Mouse (Mus musculus) cerebellum, adult 2 months (tissue): ENCODE measurements around the gene Hp1bp3. TPM values are rescaled to one million over a fixed set of nuclear protein-coding genes. Genes with fewer than 3 reads are reported as not detected.

Experiments used
- DNase-seq, 2 experiments: peaks; one replicate each; pipeline ENCODE4 v3.0.0; 2021
- H3K27ac ChIP-seq: fragments of 200-500 bp; 2 replicates; pipeline ENCODE4 v1.5.1; 2012; ENCODE audit warnings: low read length, control low read depth, inconsistent platforms; ENCODE audit not compliant: insufficient read depth
- H3K27me3 ChIP-seq: fragments of 200-500 bp; 2 replicates; pipeline ENCODE4 v1.6.1; 2012; ENCODE audit warnings: inconsistent platforms, mild to moderate bottlenecking, low read length, moderate library complexity; ENCODE audit not compliant: control insufficient read depth, insufficient read depth
- H3K4me1 ChIP-seq: fragments of 200-500 bp; 2 replicates; pipeline ENCODE4 v1.6.1; 2011; ENCODE audit warnings: low read length; ENCODE audit not compliant: control insufficient read depth, insufficient read depth
- H3K4me3 ChIP-seq: fragments of 200-500 bp; replicated peaks from 2 replicates; pipeline ENCODE3; 2011; ENCODE audit warnings: mild to moderate bottlenecking, low read depth, low read length, control low read depth; ENCODE audit not compliant: insufficient read depth
- CTCF ChIP-seq: fragments of 200-500 bp; IDR thresholded peaks from 2 replicates; pipeline ENCODE4 v1.5.1; 2011; ENCODE audit warnings: low read depth, mild to moderate bottlenecking, control low read depth, low read length, moderate library complexity, borderline replicate concordance; ENCODE audit not compliant: insufficient read depth
- POLR2A ChIP-seq: fragments of 200-500 bp; IDR thresholded peaks from 2 replicates; pipeline ENCODE4 v1.6.1; 2011; ENCODE audit warnings: low read length, control low read depth, borderline replicate concordance; ENCODE audit not compliant: insufficient read depth
- WGBS: fragments of 180-500 bp; shearing (Covaris S2); methylation state at CpG from one replicate; pipeline ENCODE4 v1.1.7; 2018; 5-methylcytosine and 5-hydroxymethylcytosine counted together
- polyA plus RNA-seq: library from polyadenylated mRNA; depleted of rRNA; stranded (reverse); fragments of >200 nt; gene quantifications from 2 replicates; pipeline ENCODE4 v1.2.3, GENCODE M21; 2012

Hp1bp3 gene
- polyA plus RNA-seq, 1 experiment: 163 TPM

DNA sequence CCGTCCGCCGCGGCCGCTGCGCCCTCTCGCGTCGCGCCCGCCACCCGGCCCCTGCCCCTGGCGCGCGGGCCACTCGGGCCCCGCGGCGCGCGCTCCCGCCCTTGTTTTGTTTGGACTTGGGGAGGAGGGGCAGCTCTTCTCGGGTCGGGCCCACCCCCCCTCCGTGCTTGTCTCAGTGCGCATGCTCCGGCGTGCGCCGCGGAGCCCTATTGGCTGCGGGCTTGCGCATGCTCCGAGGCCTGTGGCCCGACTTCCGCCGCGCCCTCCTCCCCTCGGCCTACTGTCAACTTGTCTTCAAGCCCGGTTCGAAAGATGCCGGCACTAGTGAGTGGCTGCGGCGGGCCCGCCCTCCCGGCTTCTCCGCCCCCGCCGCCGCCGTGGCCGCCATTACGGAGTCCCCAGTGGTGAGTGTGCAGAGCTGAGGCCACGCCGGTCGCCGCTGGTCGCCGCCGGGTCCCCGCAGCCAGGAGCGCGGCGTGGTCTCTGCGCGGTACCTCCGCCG lies 846 bp downstream of the Hp1bp3 start:
- peak; percentile 98 for DNase-seq
- WGBS: 2% methylated on average over 64 of the region's 68 CpGs
- H3K4me1 ChIP-seq: peaks cover 9% of the 10 kb centered on the region
- peak overlapping the region; percentile 98 for H3K27ac ChIP-seq
- peak overlapping the region; percentile 96 for H3K4me3 ChIP-seq
- H3K27me3 ChIP-seq: no peaks in the 10 kb centered on the region
- TF ChIP-seq POLR2A (peak; percentile 32; the same call in 1 of the 2 replicates), CTCF (no peak)

DNA sequence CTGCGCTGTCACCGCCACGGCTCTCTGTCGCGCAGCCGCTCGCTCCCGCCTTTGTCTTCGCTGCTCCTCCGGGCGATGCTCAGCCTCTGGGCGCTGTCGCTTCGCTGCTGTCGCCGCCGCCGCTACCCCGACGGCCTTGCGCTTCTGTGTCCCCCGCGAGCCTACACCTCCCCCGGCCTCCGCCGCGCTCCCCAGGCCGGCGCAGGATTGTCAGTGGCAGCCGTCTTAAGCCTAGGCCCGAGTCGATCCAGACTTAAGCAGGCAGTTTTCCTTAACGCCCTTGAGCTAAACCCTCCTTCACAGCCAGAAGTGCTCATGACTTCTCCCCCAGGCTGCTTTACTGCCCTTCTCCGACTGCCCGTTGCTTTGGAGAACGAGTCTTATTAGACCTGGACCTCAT lies 1.3 kb downstream of the Hp1bp3 start:
- peak overlapping the region; percentile 68 for H3K27ac ChIP-seq
- peak overlapping the region; percentile 96 for H3K4me3 ChIP-seq
- DNase-seq: no peak
- peaks cover 9% of the 10 kb centered on the region for H3K4me1 ChIP-seq
- H3K27me3 ChIP-seq: no peaks in the 10 kb centered on the region
- WGBS: 0% methylated on average over 36 of the region's 36 CpGs
- no peak; the same call in 1 of the 2 replicates for TF ChIP-seq POLR2A
- TF ChIP-seq CTCF: no peak

DNA sequence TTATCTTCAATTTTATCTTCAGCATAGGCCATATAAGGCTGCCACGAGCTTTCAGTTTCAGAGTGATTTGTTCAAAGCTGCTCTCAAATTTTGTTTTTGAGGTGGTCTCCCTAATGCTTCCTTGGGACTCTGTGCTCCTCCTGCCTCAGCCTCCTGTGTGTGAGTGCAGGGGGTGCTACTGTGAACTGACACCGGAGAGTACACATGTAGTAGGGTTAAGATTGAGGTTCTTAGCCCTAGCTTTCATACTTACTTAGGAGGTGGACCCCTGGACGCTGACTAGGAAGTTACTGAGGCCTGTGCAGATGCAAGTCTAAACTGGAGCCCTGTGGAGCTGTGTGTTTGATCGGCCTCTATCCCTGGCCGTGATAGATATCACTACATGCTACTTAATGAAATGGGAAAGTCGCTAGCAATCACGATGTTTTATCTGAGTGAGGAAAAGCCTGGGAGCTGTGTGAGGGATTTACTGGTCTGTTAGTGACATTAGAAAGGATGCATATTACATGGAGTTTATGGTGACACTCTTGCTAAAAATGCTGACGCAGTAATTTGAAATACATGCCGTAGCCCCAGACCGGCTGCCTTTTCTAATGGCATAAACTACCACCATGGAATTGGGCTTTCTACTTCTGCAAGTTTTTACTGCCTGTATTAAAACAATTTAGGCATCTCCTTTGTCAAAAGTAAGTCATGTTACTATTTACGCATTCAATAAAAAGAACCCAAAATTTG lies 2.0 kb downstream of the Hp1bp3 start:
- TF ChIP-seq CTCF (no peak), POLR2A (no peak)
- peaks cover 9% of the 10 kb centered on the region for H3K4me1 ChIP-seq
- no peaks in the 10 kb centered on the region for H3K27me3 ChIP-seq
- peak overlapping the region; percentile 22; the same call in 1 of the 2 replicates for H3K27ac ChIP-seq
- 58% methylated on average over 11 of the region's 11 CpGs for WGBS
- no peak for DNase-seq
- H3K4me3 ChIP-seq: peak overlapping the region; percentile 96

DNA sequence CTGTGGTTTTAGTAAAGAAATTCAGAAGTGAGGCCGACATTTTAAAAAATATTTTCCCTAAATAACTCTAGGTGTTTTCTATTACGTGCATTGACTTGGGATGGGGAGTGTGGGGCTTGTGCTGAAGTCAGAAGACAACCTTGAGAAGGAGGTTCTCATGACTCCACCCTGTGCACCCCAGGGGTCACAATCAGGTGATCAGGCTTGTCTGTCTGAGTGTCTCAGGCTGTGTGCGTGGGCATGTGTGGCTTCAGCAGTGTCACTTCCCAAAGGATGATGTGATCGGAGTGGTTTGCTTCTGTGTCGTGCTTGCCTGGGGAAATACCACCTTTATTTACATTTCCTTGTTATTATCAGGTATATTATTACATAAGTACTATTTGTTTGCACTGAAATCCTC lies 3.2 kb downstream of the Hp1bp3 start:
- Histone ChIP-seq H3K27ac (no peak overlapping the region), H3K4me3 (peak overlapping the region; percentile 8), H3K27me3 (no peaks in the 10 kb centered on the region), H3K4me1 (peaks cover 9% of the 10 kb centered on the region)
- DNase-seq: peak in 1 of 2 experiments; percentile 26
- WGBS: 46% methylated on average over 5 of the region's 5 CpGs
- TF ChIP-seq POLR2A (no peak), CTCF (no peak)

DNA sequence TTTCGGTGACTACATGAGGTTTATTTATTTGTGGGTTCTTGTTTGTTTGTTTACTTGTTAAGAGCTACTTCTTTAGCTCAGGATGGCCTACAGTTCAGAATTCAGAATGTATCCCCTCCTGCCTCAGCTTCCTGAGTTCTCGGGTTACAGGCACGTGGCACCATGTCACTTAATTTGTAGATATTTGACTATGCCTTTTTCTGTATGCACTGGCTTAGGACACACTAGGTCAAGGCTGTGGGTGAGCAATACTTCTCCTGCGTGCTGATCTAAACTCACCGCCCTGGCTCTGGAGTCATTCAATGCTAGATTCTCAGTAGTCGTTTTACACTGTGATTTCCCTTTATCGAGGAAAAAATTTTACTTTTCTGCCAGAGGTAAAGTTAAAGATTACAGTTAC lies 4.7 kb downstream of the Hp1bp3 start:
- 81% methylated on average over 7 of the region's 7 CpGs for WGBS
- H3K4me3 ChIP-seq: no peak overlapping the region
- no peak for DNase-seq
- TF ChIP-seq POLR2A (no peak), CTCF (no peak)
- H3K4me1 ChIP-seq: peaks cover 9% of the 10 kb centered on the region
- H3K27me3 ChIP-seq: no peaks in the 10 kb centered on the region
- no peak overlapping the region for H3K27ac ChIP-seq

DNA sequence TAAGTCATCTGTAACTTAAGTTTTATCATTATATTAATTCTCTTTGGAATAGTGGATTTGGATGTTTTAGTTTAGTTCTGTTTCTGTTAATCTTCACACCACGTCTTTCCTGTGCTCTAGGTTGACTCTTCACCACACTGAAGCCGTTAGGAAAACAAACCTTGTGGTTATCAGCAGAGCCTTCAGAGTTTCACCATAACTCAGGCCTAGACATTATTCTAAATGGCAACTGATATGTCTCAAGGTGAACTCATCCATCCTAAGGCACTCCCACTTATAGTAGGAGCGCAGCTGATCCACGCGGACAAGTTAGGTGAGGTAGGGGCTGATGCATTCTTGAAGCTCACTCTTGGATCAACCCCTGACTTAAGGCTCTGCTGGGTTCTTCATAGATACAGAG lies 5.3 kb downstream of the Hp1bp3 start:
- Histone ChIP-seq H3K4me3 (no peak overlapping the region), H3K27ac (no peak overlapping the region), H3K27me3 (no peaks in the 10 kb centered on the region), H3K4me1 (peaks cover 9% of the 10 kb centered on the region)
- no peak for TF ChIP-seq POLR2A
- no peak for TF ChIP-seq CTCF
- WGBS: 86% methylated on average over 5 of the region's 5 CpGs
- no peak for DNase-seq

DNA sequence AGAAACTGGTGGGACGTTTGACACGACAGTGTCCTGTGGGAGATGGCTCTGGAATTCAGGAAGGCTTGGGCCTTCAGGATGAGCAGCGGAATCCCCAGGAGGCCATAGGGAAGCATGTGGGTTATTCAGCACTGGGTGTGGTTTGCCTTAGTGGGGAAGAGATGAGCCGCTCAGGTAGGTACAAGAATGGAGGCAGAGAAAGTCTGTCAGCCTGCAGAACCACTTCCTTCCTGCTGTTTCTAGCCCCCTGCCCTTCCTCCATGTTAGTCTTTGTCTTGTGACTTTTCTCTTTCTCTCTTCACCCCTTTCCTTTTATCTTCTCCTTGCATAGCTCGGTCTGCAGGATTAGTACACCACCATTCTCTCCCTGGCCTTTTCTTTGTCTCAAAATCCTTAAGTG lies 6.3 kb downstream of the Hp1bp3 start:
- no peak overlapping the region for H3K27ac ChIP-seq
- H3K4me3 ChIP-seq: no peak overlapping the region
- no peak for TF ChIP-seq POLR2A
- no peak for TF ChIP-seq CTCF
- no peak for DNase-seq
- H3K27me3 ChIP-seq: no peaks in the 10 kb centered on the region
- WGBS: 79% methylated on average over 5 of the region's 5 CpGs
- H3K4me1 ChIP-seq: peaks cover 9% of the 10 kb centered on the region

DNA sequence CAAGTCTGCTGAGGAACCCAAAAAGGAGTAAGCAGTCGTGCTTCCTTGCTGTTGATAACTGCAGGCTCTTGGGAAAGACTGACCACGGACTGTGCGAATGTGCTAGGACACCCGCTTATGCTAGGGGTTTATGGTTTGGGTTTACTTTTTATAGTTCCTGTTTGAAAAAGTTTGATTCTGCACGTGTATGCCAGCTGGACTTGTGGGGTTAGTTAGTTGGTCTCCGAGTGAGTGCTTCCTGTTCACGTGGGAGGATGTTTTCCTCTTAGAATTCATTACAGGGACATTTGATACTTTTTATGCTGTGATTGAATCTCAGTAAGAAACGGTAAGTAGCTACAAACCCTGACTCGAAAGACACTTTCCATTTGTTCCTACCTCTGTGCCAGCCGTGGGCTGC lies 7.5 kb downstream of the Hp1bp3 start:
- TF ChIP-seq POLR2A (no peak), CTCF (no peak)
- Histone ChIP-seq H3K4me3 (no peak overlapping the region), H3K4me1 (peaks cover 6% of the 10 kb centered on the region), H3K27ac (no peak overlapping the region), H3K27me3 (no peaks in the 10 kb centered on the region)
- WGBS: 89% methylated on average over 10 of the region's 10 CpGs
- DNase-seq: no peak
